Mouse (Mus musculus): ENCODE measurements around the gene Chst3.

DNA sequence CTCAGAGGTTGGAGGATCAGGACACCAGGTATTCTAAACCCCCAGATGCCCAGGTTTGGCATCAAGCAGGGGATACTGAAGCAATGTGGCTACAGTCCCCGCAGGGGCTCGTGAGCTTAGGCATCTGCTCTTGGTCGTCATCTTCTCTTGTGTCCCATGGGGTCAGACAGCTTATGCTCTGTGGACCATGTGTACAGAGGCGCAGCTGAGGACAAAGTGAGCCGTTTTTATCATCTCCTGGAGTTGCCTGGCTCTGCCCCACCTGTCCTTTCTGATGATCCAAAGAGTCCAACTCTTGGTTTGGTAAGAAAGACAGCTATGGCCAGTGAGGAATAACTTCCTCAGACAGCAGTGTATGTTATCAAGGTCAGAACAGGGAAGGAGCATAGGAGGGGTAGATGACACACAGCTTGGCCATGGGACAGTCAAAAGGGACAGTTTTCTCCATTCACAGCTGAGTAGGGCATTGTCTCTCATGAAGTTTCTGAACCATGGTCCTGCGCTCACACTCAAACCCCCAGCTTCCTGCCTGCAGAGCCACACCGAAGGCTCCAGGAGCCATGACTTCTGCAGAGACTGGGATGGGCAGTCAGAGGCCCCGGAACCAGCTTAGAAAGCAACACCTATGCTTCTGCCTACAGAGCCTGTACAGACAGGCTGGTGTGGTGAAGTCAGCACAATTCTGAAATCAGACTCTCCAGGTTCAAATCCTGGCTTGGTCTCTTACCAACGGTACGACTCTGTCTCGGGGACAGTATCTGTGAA is 2.5 kb downstream of the Chst3 start:
- TF ChIP-seq POLR2A (IDR thresholded peaks at IDR 0.05; ENCODE audit: control insufficient read depth, low read depth, low read length) (no peak), CTCF (IDR thresholded peaks at IDR 0.05; ENCODE audit: control insufficient read depth, insufficient read depth, insufficient replicate concordance, low read depth, low read length) (no peak)
